Mouse (Mus musculus): Measurements from ENCODE around the gene Galm.

DNA sequence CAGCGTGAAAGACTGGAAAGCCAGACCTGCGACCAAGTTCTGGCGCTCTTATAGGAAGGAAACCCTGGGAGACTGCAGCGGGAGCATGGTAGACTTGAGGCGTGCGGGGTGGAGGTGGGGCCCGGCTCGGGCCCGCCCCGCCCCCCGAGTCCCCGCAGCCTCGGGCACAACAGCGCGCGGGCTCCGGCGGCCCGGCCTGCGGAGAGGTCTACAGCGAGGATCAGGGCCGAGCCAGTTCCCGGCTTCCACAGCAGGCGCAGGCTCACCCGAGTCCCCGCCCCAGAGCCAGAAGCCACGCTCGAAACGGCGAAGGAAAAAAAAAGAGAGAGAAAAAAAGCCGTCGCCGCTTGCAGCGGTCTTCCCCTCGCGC, 79.0 kb downstream of the Galm start:
- TF ChIP-seq CTCF (IDR thresholded peaks at IDR 0.05; ENCODE audit: low read depth) (no peak), EP300 (IDR thresholded peaks at IDR 0.05; ENCODE audit: low read depth) (no peak)
